Mouse (Mus musculus) limb, embryonic 15.5 days (tissue): ENCODE data around the gene Aldh9a1. TPM values are rescaled to one million over a fixed set of nuclear protein-coding genes. Genes with fewer than 3 reads are reported as not detected.
A peak's percentile ranks its signal among the peaks of the same experiment; 100 is the strongest.

ENCODE experiments used
- ATAC-seq: fragments of 200-750 bp; cut with Nextera tagmentation; 2 replicates; pipeline ENCODE4 v1.8.0; 2017; ENCODE audit warnings: low read depth, moderate TSS enrichment; ENCODE audit not compliant: insufficient number of reproducible peaks, low FRiP score, low TSS enrichment
- H3K27ac ChIP-seq: fragments of 300-500 bp; sonication (generic); 2 replicates; pipeline ENCODE4 v1.5.1; 2015; ENCODE audit warnings: moderate library complexity, mild to moderate bottlenecking, inconsistent platforms
- H3K27me3 ChIP-seq: fragments of 300-500 bp; sonication (generic); 2 replicates; pipeline ENCODE4 v1.6.1; 2015; ENCODE audit warnings: inconsistent platforms
- H3K36me3 ChIP-seq: fragments of 300-500 bp; sonication (generic); 2 replicates; pipeline ENCODE4 v1.6.1; 2015; ENCODE audit warnings: inconsistent platforms
- H3K4me1 ChIP-seq: fragments of 300-500 bp; sonication (generic); 2 replicates; pipeline ENCODE4 v1.6.1; 2015; ENCODE audit warnings: inconsistent platforms
- H3K4me2 ChIP-seq: fragments of 300-500 bp; sonication (generic); 2 replicates; pipeline ENCODE4 v1.6.1; 2015; ENCODE audit warnings: mild to moderate bottlenecking, inconsistent platforms
- H3K4me3 ChIP-seq: fragments of 300-500 bp; sonication (generic); 2 replicates; pipeline ENCODE4 v1.5.1; 2015; ENCODE audit warnings: mild to moderate bottlenecking, inconsistent platforms
- H3K9ac ChIP-seq: fragments of 300-500 bp; sonication (generic); 2 replicates; pipeline ENCODE4 v1.6.1; 2015; ENCODE audit warnings: inconsistent platforms
- H3K9me3 ChIP-seq: fragments of 300-500 bp; sonication (generic); 2 replicates; pipeline ENCODE4 v1.6.1; 2016; ENCODE audit warnings: inconsistent platforms
- WGBS: fragments of 180-500 bp; shearing (Covaris S2); methylation state at CpG from one replicate; pipeline ENCODE4 v1.1.7; 2015; 5-methylcytosine and 5-hydroxymethylcytosine counted together
- microRNA-seq: library from miRNA; unstranded; fragments of <30 nt; microRNA quantifications from one replicate; pipeline ENCODE4, GENCODE M21; 2016
- polyA plus RNA-seq: library from polyadenylated mRNA; unstranded; fragments of >200 nt; fragmentation: Nextera tagmentation; extraction: Ambion mirVana; gene quantifications from 2 replicates; pipeline ENCODE4 v1.2.1, GENCODE M21; 2015

The Aldh9a1 gene
- polyA plus RNA-seq, 1 experiment from 2014 or later, result 56.9 TPM

DNA sequence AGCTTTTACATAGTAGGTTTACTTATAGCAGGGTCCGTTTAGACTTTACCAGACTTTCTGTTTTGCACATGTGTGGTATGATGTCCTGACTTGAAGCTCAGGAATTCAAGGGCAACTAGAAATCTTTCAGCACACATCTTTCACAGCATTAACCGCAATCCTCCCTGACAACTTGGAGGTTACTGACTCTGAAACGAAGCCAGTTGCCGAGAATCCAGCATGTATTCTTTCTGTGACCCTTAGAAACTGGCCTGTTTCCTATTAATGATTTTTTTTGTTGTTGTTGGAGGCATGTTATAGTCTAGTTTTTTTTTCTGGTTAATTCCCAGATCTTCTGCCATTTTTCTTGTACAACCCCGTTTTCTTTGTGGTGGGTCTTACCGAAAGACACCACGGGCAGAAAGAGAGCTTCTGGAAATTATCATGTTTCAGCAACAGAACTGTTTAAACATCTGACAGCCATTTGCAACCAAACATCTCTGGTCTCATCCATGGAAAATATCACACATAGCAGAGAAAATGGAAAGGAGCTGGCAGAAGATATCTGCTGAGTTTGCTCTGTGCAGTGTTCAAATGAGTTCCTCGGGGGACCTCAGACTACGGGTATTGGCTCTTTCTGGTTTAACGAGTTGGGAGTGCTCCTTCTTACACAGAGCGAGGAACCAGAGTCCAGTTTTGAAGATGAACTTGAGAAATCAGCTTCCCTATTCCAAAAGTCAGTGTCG lies 62.4 kb downstream of the Aldh9a1 start:
- H3K9ac ChIP-seq, result no peak overlapping the region
- H3K4me3 ChIP-seq, result no peak overlapping the region
- H3K4me2 ChIP-seq, result no peak overlapping the region
- peaks cover 30% of the 10 kb centered on the region for H3K27me3 ChIP-seq
- H3K27ac ChIP-seq, result peak overlapping the region; percentile 9; the same call in 1 of the 2 replicates
- ATAC-seq, result 0 out of 2 replicates have a peak, but pooled peaks have one; percentile 58
- WGBS, result 47% methylated on average over 12 of the region's 12 CpGs
- H3K36me3 ChIP-seq, result no peaks in the 10 kb centered on the region
- no peaks in the 10 kb centered on the region for H3K4me1 ChIP-seq
- H3K9me3 ChIP-seq, result no peaks in the 10 kb centered on the region

DNA sequence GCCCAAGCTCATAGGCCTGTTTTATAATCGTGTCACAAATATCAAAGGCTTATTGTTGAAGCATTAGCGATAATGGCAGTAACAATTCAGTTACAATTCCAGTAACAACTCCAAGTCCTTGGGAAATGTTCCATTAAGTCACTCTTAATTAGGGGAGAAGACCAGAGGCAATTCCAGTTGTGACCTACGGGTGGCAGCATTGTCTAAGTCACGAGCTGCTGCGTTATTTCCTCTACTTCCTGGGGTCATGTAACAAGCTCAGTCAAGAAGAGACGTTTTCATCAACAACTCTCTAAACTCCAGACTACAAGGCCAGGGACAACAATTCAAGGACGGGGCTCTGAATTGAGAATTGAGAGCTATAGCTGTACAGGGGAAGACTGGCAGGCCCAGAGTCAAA lies 65.1 kb downstream of the Aldh9a1 start:
- Histone ChIP-seq H3K27me3 (peaks cover 7% of the 10 kb centered on the region), H3K4me1 (no peaks in the 10 kb centered on the region), H3K27ac (no peak overlapping the region), H3K9me3 (no peaks in the 10 kb centered on the region), H3K4me3 (no peak overlapping the region), H3K4me2 (no peak overlapping the region), H3K9ac (no peak overlapping the region), H3K36me3 (no peaks in the 10 kb centered on the region)
- 3% methylated on average over 7 of the region's 7 CpGs for WGBS
- no peak for ATAC-seq

Small RNA genes lying within 50 kb of the gene (microRNA-seq; reads per million reads assigned to microRNA genes)
- 0.61 reads per million for gene Gm25911

Other genes with a start within 250 kb of the Aldh9a1 start
- 64.9 and 69.1 TPM in 2 replicates for gene Uck2, start 64.7 kb upstream of the Aldh9a1 start, polyA plus RNA-seq
- gene Tmco1, start 41.6 kb upstream of the Aldh9a1 start, polyA plus RNA-seq, result 92.8 and 104 TPM in 2 replicates
- 61.9 and 62.2 TPM in 2 replicates for gene Mgst3, start 43.9 kb downstream of the Aldh9a1 start, polyA plus RNA-seq
- 0.22 TPM in 1 of 2 replicates, not detected in the other for gene Lrrc52, start 116.8 kb downstream of the Aldh9a1 start, polyA plus RNA-seq
- 18.5 and 24.2 TPM in 2 replicates for gene Rxrg, start 248.4 kb downstream of the Aldh9a1 start, polyA plus RNA-seq